In the genomic region with DNA sequence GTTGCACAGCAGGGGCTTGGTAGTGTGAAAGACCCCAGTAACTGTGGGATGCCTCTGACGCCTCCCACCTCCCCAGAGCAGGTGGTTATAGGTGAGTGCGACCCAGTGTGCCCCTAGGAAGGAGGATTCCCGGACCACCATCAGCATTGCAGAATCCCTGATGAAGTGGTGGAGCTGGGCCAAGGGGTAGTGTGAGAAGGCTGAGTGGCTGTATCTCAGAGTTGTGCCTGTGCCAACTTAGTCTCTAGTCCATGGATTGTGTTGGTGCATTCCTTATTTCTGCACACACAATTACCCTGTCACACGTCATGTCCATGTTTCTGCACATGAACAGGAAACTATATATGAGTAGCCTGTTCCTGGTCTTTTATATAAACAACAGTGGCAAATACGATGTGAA, we compare ENCODE assay signal across 18 mouse cellular contexts.
"Had no signal": no experiment of that assay in that cellular context is flagged by ENCODE, and none has a peak within 500 bp of the region (broad histone marks: within the 10 kb centered on the region; RNA-seq: fewer than 3 reads in every experiment).

No protein-coding gene starts in this region.

- H3K4me2 ChIP-seq: lung, embryonic 15.5 days; midbrain, embryonic 12.5 days; midbrain, embryonic 15.5 days; neural tube, embryonic 13.5 days; neural tube, embryonic 15.5 days had no signal

- H3K4me3 ChIP-seq: lung, embryonic 15.5 days; midbrain, embryonic 10.5 days; midbrain, embryonic 12.5 days; midbrain, embryonic 15.5 days; myocyte; neural tube, embryonic 13.5 days; neural tube, embryonic 15.5 days had no signal

- H3K9me3 ChIP-seq: lung, embryonic 15.5 days; midbrain, embryonic 10.5 days; midbrain, embryonic 12.5 days; midbrain, embryonic 15.5 days; neural tube, embryonic 13.5 days; neural tube, embryonic 15.5 days had no signal

- H3K27me3 ChIP-seq: lung, embryonic 15.5 days; midbrain, embryonic 12.5 days; midbrain, embryonic 15.5 days; neural tube, embryonic 13.5 days; neural tube, embryonic 15.5 days had no signal

- H3K9ac ChIP-seq: lung, embryonic 15.5 days; midbrain, embryonic 12.5 days; midbrain, embryonic 15.5 days; neural tube, embryonic 13.5 days; neural tube, embryonic 15.5 days had no signal

- H3K27ac ChIP-seq: lung, embryonic 15.5 days; midbrain, embryonic 10.5 days; midbrain, embryonic 12.5 days; midbrain, embryonic 15.5 days; neural tube, embryonic 13.5 days; neural tube, embryonic 15.5 days had no signal

- H3K36me3 ChIP-seq: midbrain, embryonic 15.5 days had no signal

- ATAC-seq: midbrain, embryonic 15.5 days had no signal

- DNase-seq: lung, adult 18-20 months; lung, postnatal 14 days; lung, postnatal 36 days; retina, postnatal 1 day; right cerebral cortex, adult 18-20 months; right cerebral cortex, postnatal 25 days; right cerebral cortex, postnatal 4 days; spleen, adult 18-20 months; thymus, adult 18-20 months; thymus, postnatal 14 days; thymus, postnatal 36 days had no signal
